Mouse (Mus musculus): ENCODE data around the gene Syce2. TPM values are rescaled to one million over a fixed set of nuclear protein-coding genes. Genes with fewer than 3 reads are reported as not detected.
"Not testable (repeated sequence)": the region's sequence is repeated elsewhere in the genome, so short reads cannot be mapped to it uniquely, and the experiment has no call there.

Syce2 gene
- polyA plus RNA-seq, 2 experiments = 36.9 to 75.3 TPM

DNA sequence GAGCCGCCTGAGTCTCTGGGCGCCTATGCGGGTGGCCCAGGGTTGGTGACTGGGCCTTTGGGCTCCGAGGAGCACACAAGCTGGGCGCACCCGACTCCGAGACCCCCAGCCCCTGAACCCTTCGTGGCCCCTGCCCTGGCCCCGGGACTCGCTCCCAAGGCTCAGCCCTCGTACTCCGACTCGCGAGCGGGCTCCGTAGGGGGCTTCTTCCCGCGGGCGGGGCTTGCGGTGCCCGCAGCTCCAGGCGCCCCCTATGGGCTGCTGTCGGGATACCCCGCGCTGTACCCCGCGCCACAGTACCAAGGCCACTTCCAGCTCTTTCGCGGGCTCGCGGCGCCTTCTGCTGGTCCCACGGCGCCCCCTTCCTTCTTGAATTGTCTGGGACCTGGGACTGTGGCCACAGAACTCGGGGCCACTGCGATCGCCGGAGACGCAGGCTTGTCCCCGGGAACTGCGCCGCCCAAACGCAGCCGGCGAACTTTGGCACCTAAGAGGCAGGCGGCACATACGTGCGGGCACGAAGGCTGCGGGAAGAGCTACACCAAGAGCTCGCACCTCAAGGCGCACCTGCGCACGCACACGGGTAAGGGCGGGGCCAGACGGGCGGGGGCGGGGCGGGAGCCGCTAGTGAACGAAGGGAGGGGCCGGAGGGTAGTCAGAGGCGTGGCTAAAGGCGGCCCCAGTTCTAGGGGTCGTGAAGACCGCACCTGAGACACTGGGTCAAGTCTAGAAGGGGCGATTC lies 31.2 kb downstream of the Syce2 start:
- Histone ChIP-seq H3K27ac (replicated peaks; ENCODE audit: low read depth, low read length) (no peak overlapping the region; the same call in 1 of the 2 replicates), H3K4me3 (replicated peaks; ENCODE audit: low read length) (peak overlapping the region; percentile 61), H3K9ac (ENCODE audit: low read depth, low read length, severe bottlenecking) (peak overlapping the region; percentile 75), H3K4me1 (ENCODE audit: control insufficient read depth, insufficient read depth, low read length) (peaks cover 5% of the 10 kb centered on the region; the same call in 1 of the 2 replicates), H3K27me3 (ENCODE audit: control insufficient read depth, insufficient read depth, low read length) (no peaks in the 10 kb centered on the region), H3K4me2 (replicated peaks; ENCODE audit: low read depth, low read length, severe bottlenecking) (peak overlapping the region; percentile 96), H3K36me3 (ENCODE audit: control insufficient read depth, insufficient read depth, low read length) (no peaks in the 10 kb centered on the region), H3K9me3 (ENCODE audit: control insufficient read depth, low read length) (no peaks in the 10 kb centered on the region)
- peak; percentile 81 for DNase-seq (ENCODE audit: low spot score)
- ATAC-seq (ENCODE audit: low FRiP score, low read depth) = peak; percentile 91
- no peak for TF ChIP-seq POLR2A (IDR thresholded peaks at IDR 0.05; ENCODE audit: borderline replicate concordance, extremely low read depth, insufficient read depth, insufficient read length)
- under 1% methylated on average over 58 of the region's 68 CpGs for WGBS

DNA sequence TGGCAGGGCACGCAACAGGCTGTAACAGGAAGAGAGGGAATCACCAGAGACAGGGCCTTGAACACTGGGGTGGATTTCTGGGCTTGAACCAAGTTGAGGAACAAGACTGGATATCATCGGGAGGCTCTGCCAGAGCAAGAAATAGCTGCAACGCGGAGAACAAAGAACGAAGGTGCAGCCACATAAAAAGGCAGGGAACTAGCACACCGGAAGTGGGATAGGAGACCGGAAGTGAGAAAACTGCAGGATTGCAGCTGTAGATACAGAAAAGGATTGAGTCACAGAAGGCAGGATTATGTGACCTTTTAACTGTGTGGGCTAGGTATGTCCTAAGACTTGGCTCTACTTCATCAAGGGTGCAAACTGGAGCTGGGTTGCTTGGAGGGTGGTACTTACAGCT lies 32.4 kb downstream of the Syce2 start:
- no peak overlapping the region for H3K4me3 ChIP-seq (replicated peaks; ENCODE audit: low read length)
- no peak for TF ChIP-seq POLR2A (IDR thresholded peaks at IDR 0.05; ENCODE audit: borderline replicate concordance, extremely low read depth, insufficient read depth, insufficient read length)
- no peaks in the 10 kb centered on the region for H3K27me3 ChIP-seq (ENCODE audit: control insufficient read depth, insufficient read depth, low read length)
- peaks cover 10% of the 10 kb centered on the region for H3K4me1 ChIP-seq (ENCODE audit: control insufficient read depth, insufficient read depth, low read length)
- no peak overlapping the region for H3K9ac ChIP-seq (ENCODE audit: low read depth, low read length, severe bottlenecking)
- DNase-seq (ENCODE audit: low spot score) = no peak
- H3K4me2 ChIP-seq (replicated peaks; ENCODE audit: low read depth, low read length, severe bottlenecking) = no peak overlapping the region
- H3K9me3 ChIP-seq (ENCODE audit: control insufficient read depth, low read length) = no peaks in the 10 kb centered on the region
- no peak for ATAC-seq (ENCODE audit: low FRiP score, low read depth)
- 86% methylated on average over 7 of the region's 7 CpGs for WGBS
- H3K27ac ChIP-seq (replicated peaks; ENCODE audit: low read depth, low read length) = no peak overlapping the region
- no peaks in the 10 kb centered on the region for H3K36me3 ChIP-seq (ENCODE audit: control insufficient read depth, insufficient read depth, low read length)

DNA sequence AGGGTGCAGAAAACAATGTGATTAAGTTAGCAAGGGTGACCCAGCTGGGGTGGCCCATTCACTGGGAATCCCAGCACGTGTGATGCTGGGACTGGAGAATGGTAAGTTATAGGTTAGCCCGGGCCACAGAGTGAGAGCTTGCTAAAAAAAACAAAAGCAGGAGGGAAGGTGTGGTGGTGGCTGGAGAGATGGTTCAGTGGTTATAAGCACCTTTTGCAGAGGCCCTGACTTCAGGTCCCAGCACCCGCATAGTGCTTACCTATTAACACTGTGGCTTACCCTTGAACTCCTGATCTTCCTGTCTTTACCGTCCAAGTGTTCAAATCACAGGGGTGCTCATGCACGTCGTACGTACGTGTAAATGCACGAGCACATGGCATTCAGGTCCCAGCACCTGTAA lies 35.1 kb downstream of the Syce2 start:
- DNase-seq (ENCODE audit: low spot score) (no peak), ATAC-seq (ENCODE audit: low FRiP score, low read depth) (no peak)
- WGBS = 90% methylated on average over 9 of the region's 9 CpGs
- TF ChIP-seq POLR2A (IDR thresholded peaks at IDR 0.05; ENCODE audit: borderline replicate concordance, extremely low read depth, insufficient read depth, insufficient read length) = no peak
- no peak overlapping the region for H3K4me2 ChIP-seq (replicated peaks; ENCODE audit: low read depth, low read length, severe bottlenecking)
- H3K27me3 ChIP-seq (ENCODE audit: control insufficient read depth, insufficient read depth, low read length) = peaks cover 7% of the 10 kb centered on the region
- no peaks in the 10 kb centered on the region for H3K36me3 ChIP-seq (ENCODE audit: control insufficient read depth, insufficient read depth, low read length)
- no peak overlapping the region for H3K27ac ChIP-seq (replicated peaks; ENCODE audit: low read depth, low read length)
- H3K4me1 ChIP-seq (ENCODE audit: control insufficient read depth, insufficient read depth, low read length) = peaks cover 13% of the 10 kb centered on the region
- H3K9ac ChIP-seq (ENCODE audit: low read depth, low read length, severe bottlenecking) = no peak overlapping the region
- H3K4me3 ChIP-seq (replicated peaks; ENCODE audit: low read length) = no peak overlapping the region
- H3K9me3 ChIP-seq (ENCODE audit: control insufficient read depth, low read length) = no peaks in the 10 kb centered on the region

GRCm38 (mm10) chr8:84907493-84907892 lies 35.6 kb downstream of the Syce2 start:
- Histone ChIP-seq H3K4me3 (replicated peaks; ENCODE audit: low read length) (no peak overlapping the region), H3K4me2 (replicated peaks; ENCODE audit: low read depth, low read length, severe bottlenecking) (no peak overlapping the region), H3K4me1 (ENCODE audit: control insufficient read depth, insufficient read depth, low read length) (peaks cover 13% of the 10 kb centered on the region), H3K27me3 (ENCODE audit: control insufficient read depth, insufficient read depth, low read length) (peaks cover 12% of the 10 kb centered on the region), H3K36me3 (ENCODE audit: control insufficient read depth, insufficient read depth, low read length) (no peaks in the 10 kb centered on the region), H3K9me3 (ENCODE audit: control insufficient read depth, low read length) (no peaks in the 10 kb centered on the region), H3K27ac (replicated peaks; ENCODE audit: low read depth, low read length) (no peak overlapping the region), H3K9ac (ENCODE audit: low read depth, low read length, severe bottlenecking) (no peak overlapping the region)
- DNase-seq (ENCODE audit: low spot score) = no peak
- no peak for TF ChIP-seq POLR2A (IDR thresholded peaks at IDR 0.05; ENCODE audit: borderline replicate concordance, extremely low read depth, insufficient read depth, insufficient read length)
- 80% methylated on average over 8 of the region's 8 CpGs for WGBS
- ATAC-seq (ENCODE audit: low FRiP score, low read depth) = no peak

- peak overlapping the region; percentile 81 for H3K4me2 ChIP-seq (replicated peaks; ENCODE audit: low read depth, low read length, severe bottlenecking)
- peak; percentile 11; the same call in 1 of the 2 replicates for ATAC-seq (ENCODE audit: low FRiP score, low read depth)
- H3K27ac ChIP-seq (replicated peaks; ENCODE audit: low read depth, low read length); H3K9me3 ChIP-seq (ENCODE audit: control insufficient read depth, low read length); DNase-seq (ENCODE audit: low spot score); H3K36me3 ChIP-seq (ENCODE audit: control insufficient read depth, insufficient read depth, low read length): not testable (repeated sequence)
- 0 out of 2 replicates have a peak overlapping the region, but pooled peaks have one; percentile 13 for H3K9ac ChIP-seq (ENCODE audit: low read depth, low read length, severe bottlenecking)
- H3K27me3 ChIP-seq (ENCODE audit: control insufficient read depth, insufficient read depth, low read length) = peaks cover 17% of the 10 kb centered on the region
- 28% methylated on average over 6 of the region's 7 CpGs for WGBS
- H3K4me1 ChIP-seq (ENCODE audit: control insufficient read depth, insufficient read depth, low read length) = peaks cover 13% of the 10 kb centered on the region
- H3K4me3 ChIP-seq (replicated peaks; ENCODE audit: low read length) = peak overlapping the region; percentile 58
These were observed 36.1 kb downstream of the Syce2 start for GRCm38 (mm10) chr8:84907979-84908378.
